Mouse (Mus musculus): ENCODE results near the gene Tmem18.

The Tmem18 gene

DNA sequence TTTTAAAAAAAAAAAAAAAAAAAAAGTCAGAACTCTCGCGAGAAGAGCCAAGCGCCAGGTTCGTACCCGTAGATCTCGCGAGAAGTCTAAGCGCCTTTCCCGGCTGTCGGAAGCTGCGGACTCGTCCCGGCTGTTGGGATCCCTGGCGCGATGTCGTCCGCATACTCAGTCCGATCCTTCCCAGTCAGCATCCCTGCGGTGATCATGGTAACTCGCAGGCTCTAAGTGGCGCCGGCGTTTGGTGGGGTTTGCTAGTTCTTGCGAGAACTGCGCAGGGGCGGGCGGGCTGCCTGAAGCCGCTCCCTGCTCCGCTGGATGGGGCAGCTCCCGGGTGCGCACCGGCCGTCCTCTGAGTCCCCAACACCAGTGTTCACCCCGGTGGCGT, at the start of gene Tmem18:
Tmem18 (plus strand) TSS at position 71 of the 385 bp plus-strand sequence.
- peak; percentile 88 for DNase-seq (ENCODE audit: low read depth, low spot score)

DNA sequence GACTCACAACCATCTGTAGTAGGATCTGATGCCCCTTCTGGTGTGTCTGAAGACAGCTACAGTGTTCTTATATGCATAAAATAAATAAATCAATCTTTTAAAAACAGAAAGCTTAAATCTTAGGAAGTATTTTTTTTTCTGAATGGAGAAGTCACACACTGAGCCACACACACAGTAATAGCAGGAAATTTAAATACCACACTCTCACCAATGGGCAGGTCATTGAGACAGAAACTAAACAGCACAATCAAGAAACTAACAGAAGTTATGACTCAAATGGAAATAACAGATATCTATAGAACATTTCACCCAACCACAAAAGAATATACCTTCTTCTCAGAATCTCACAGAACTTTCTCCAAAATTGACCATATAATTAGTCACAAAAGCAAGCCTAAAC, 26.9 kb upstream of the Tmem18 start:
- DNase-seq (ENCODE audit: low read depth, low spot score) = no peak

DNA sequence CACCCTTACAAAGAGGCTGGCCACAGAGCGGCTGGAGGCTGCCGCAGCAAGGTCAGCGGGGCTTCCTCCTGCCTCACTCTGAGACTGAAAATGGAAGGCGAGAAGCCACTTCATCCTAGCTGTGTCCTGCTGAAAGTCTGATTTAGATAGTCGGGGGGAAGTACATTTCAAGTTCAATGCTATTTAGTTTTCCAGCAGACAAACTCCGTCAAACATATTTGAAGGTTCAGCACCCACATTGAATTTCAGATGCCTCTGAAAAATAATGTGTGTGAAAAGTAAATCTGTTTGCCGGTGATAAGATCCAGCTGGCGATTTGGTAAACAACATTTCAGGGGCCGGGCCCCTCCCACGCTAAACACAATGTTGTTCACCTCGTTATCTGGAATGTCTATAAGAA, 22.8 kb upstream of the Tmem18 start:
- no peak for DNase-seq (ENCODE audit: low read depth, low spot score)

DNA sequence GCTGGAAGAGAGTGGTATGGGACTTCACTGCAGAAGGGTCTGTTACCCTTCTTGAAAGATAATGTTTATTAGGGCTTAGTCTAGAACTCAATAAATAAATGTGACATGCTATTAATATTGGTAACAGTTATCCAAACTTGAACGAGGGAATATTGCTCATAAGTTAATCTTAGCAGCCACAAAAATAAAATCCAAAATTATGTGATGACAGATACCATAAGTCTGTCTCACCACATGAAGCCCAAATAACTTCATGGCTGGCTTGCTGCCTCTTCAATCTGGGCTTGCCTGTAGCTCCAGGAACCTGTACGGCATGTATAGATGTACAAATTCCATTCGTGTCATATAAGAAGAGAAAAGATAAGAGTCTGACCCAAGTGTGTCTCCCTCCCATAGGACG, 12.2 kb upstream of the Tmem18 start:
- DNase-seq (ENCODE audit: low read depth, low spot score) = no peak

DNA sequence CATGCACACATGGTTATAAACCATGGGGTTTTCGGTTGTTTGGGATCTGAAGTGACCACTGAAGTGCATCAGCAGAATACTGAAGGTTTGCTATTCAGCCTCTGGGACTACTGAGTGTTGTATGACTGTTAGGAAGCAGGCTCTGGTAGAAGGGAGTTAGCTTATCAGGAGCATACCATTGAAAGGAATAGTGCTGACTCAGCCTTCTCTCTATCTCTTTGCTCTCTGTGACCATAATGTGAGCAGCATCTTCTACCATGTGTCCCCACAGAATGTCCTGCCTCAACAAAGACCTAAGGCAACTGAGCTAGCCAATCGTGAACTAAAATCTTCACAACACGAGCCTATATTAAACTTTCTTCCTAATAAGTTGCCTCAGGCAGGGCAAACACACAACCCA, 8.3 kb upstream of the Tmem18 start:
- DNase-seq (ENCODE audit: low read depth, low spot score) = no peak

DNA sequence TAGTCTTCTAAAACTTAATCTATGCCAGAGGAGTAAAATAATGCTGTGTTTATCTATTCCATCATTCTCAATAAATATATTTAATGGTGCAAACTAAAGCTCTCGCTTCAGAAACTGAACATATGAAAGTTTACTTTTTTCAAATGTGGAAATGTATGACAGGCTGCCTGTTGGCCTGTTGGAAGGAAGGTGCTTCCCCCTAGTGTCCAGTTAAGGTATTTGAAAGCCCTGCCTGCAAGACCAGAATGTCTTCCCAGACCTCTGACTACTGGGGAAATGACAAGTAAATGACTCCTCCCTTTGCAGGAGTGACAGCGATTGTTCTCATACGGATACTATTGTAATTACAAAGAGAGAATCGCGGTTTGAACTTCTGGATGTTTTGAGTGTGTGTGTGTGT, 6.2 kb upstream of the Tmem18 start:
- peak; percentile 76 for DNase-seq (ENCODE audit: low read depth, low spot score)

DNA sequence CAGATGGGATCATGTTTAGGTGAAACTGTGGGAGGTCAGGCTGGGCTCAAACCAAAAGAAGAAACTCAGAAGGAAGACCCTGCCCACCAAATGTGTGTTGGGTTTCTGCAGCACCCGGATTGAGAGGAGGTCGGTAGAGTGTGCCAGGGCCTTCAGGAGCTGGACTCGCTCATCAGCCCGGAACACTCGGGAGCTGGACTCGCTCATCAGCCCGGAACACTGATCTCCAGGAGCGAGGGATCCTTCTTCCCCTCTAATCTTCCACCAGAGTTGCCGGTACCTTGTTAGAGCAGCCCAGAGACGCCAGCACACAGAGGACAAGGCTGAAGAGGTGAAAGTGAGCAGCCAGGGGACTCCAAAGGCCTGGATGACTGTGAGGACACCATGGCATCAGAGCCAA, 2.9 kb upstream of the Tmem18 start:
- DNase-seq (ENCODE audit: low read depth, low spot score) = no peak

DNA sequence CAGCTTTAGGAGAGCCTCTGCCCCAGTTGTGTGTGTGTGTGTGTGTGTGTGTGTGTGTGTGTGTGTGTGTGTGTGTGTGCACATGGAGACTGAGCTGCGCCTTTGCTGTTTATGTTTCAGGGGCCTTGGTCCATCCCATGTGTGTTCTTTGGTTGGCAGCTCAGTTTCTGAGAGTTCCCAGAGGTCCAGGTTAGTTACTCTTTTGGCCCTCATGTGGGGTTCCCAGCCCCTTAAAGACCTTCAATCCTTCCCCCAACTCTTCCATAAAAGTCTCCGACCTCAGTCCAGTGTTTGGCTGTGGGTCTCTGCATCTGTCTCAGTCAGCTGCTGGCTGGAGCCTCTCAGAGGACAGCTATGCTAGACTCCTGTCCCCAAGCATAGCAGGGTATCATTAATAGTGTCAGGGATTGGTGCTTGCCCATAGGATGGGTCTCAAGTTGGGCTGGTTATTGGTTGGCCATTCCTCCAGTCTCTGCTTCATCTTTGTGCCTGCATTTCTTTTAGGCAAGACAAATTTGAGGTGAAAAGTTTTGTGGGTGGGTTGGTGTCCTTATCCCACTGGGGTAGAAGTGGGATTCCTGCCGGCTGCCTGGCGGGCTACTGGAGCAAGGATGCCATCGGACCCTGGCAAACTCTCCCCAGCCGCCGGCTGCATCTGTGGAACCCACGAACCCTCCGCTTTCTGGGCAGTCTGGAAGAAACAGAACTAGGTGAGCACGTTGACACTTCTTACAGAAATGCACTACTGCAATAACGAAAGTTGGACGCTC, 455 bp upstream of the Tmem18 start:
- peak; percentile 7 for DNase-seq (ENCODE audit: low read depth, low spot score)

DNA sequence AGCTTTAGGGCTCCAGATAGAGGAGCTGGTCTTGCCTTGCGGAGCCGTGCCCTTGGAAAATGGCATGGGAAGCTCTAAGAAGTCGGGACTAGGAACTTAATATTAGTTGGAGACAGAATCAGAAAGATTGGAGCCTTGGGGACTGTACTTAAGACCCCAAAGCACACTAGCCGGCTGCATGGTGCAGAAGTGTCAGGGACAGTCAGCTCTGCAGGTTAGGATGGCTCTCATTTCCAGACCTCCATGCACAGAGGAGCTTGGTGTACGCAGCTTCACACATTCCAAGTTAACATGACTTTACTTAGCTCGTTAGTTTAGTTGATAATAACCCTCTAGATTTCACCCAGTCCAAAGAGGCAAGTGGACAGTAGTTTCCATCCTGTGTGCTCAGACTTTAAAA, 637 bp downstream of the Tmem18 start:
- DNase-seq (ENCODE audit: low read depth, low spot score) = no peak

DNA sequence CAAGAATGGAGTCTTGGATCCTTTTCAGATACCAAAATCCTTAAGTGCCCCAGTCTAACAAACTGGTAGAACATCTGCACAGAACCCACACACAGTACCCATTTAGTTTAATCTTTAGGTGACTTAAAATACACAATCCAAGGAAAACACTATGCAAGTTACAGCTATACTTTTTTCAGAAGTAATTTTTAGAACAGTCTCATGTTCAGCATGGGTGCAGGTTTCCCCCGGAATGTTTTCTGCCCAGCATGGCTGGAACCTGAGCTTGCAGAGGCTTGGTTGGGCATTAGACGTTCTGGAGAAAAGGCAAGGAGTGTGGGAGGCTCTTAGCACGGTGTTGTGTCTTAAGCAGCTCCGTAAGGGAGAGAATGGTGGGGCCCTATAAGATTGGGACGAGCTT, 7.6 kb downstream of the Tmem18 start:
- no peak for DNase-seq (ENCODE audit: low read depth, low spot score)

- peak; percentile 78 for DNase-seq (ENCODE audit: low read depth, low spot score)
These were observed 12.7 kb downstream of the Tmem18 start for GRCm38 (mm10) chr12:30596818-30597407.

- no peak for DNase-seq (ENCODE audit: low read depth, low spot score)
These were observed 14.7 kb downstream of the Tmem18 start for GRCm38 (mm10) chr12:30598955-30599354.

DNA sequence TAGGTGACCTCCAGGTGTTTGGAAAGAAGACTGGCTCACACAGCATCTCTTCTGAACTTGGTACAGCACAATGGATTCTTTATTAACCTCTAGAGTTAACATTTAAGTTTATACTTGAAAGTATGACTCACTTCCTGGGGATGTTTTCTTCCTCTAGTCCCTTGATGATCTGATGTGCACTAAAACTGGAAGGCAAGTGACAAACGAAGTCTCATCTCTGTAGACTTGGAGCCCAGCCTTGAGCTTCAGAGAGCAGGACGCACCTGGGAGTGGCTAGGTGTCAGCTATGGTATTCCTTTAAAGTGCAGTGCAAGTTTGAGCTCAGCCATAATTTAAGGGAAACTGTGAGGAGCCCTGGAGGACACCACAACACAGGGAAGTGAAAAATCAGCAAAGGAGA, 15.2 kb downstream of the Tmem18 start:
- DNase-seq (ENCODE audit: low read depth, low spot score) = no peak

DNA sequence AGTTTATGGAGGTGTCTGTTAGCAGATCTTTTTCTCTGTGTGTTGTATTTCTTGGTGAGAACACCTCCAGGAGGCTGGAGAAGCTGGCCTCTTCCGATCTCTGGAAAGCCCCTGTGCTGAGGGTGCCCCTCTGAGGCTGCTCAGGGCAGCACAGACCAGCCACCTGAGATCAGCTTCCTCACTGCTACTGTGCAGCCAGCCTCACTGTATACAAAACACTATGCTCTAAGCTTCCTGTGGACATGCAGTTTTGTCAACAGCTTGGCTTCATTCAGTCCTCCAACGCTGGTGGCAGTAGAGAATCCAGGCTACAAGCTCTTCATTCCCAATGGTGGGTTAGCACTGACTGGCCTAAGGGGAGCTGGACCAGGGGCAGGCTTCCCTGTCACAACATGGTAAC, 15.8 kb downstream of the Tmem18 start:
- no peak for DNase-seq (ENCODE audit: low read depth, low spot score)

DNA sequence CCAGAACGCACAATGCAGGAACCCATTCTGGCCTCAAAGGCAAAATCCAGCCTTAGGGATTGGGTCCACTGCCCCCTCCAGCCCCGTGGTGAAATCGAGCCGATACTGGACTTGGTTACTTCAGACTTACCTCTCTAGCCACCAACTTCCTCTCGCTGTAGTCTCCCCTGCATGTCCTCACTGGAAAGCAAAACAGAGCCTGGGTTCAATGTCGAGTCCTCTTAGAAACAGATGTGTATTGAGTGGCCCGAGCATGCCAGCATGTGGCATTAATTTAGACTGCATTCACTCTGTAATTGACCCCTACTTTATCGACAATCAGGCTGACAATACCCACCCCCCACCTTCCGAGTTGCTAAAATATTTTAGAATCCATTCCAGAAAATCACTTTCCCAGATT, 19.8 kb downstream of the Tmem18 start:
- DNase-seq (ENCODE audit: low read depth, low spot score) = no peak

- no peak for DNase-seq (ENCODE audit: low read depth, low spot score)
These were observed 20.6 kb downstream of the Tmem18 start for GRCm38 (mm10) chr12:30604876-30605275.

- no peak for DNase-seq (ENCODE audit: low read depth, low spot score)
These were observed 21.7 kb downstream of the Tmem18 start for GRCm38 (mm10) chr12:30605941-30606340.

DNA sequence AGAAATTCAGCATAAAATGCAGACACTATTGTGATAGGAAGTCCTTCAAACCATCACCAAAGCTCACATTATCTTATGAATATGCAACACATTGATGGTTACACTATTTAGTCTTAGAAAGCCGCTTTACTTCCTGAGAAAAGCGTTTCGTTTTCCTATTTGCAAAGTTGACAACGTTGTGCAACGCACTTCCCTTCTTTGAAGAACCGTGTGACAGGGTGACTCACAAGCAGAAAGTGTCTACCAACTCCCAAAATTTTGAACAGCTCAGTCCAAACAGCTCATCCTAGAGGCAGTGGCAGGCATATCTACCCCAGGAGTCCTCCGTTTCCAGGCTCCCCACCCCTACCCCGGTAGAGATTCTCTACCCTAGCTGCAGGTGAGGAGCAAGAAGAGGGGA, 22.5 kb downstream of the Tmem18 start:
- DNase-seq (ENCODE audit: low read depth, low spot score) = no peak

GRCm38 (mm10) chr12:30618425-30618824, 34.2 kb downstream of the Tmem18 start:
- DNase-seq (ENCODE audit: low read depth, low spot score) = no peak

GRCm38 (mm10) chr12:30628466-30628865, 44.2 kb downstream of the Tmem18 start:
- no peak for DNase-seq (ENCODE audit: low read depth, low spot score)

- no peak for DNase-seq (ENCODE audit: low read depth, low spot score)
These were observed 50.3 kb downstream of the Tmem18 start for GRCm38 (mm10) chr12:30634534-30634933.

Data from ES-CJ7 (cell line).